Mouse (Mus musculus) lung, postnatal 0 days (tissue): ENCODE data around the gene Cdkn2b.

Experiments
- CTCF ChIP-seq: IDR thresholded peaks from 2 replicates; pipeline ENCODE4 v1.5.1; 2016; ENCODE audit warnings: antibody characterized with exemption, mild to moderate bottlenecking
- EP300 ChIP-seq: IDR thresholded peaks from 2 replicates; pipeline ENCODE4 v1.6.1; 2016; ENCODE audit warnings: antibody characterized with exemption, mild to moderate bottlenecking, control low read depth

- TF ChIP-seq EP300 = no peak
- no peak for TF ChIP-seq CTCF
Observed at GRCm38 (mm10) chr4:89275811-89276584, 34.8 kb downstream of the Cdkn2b start.
